Mouse (Mus musculus) thymus, postnatal 25 days (tissue): ENCODE measurements at regions not wholly inside any gene's neighbourhood (a gene's known extent, or its start where the extent isn't known, plus 50 kb on each side); places are given as distances from the start of the nearest gene placed in this dataset.

Experiments used
- DNase-seq: peaks from one replicate; pipeline ENCODE4 v3.0.0; 2022

DNA sequence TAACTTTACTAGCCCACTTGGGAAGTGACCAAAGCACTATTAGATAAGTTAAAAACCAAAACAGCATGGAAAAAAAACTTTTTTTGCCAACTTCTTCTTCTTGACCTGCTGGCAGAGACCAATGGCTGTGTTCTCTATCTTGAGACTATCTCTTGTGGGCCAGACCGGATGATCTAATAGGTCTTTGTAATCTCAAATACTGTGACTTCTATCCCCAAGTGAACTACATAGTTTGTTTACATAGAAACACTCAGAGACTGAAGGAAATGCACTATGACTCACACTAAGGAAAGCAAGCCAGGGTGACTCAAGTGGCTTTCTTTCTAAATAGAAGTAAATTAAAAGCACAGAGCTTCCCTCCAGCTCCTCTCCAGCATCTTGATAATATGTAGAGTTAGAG, 384.3 kb upstream of the Ubash3b start:
- DNase-seq, result no peak

DNA sequence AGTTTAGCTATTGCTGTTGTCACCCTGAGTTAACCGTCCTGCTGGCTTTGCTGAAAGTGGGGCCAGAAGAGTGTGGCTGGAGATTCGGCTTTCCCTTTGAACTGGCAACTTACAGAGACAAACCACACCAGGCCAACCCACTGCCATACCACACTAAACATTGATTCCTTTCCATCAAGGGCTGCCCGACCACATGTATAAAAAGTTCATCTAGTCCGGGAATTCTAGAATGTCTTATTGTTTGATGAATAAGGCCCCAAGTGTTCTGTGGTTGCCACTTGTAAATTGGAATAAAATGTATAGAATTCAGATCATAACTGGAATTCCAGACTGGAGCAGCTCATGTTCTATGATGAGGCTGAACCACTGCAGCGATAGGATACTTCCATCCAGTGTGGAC, 381.0 kb upstream of the Ubash3b start:
- no peak for DNase-seq

- no peak for DNase-seq
Observed at GRCm38 (mm10) chr9:41541327-41541726, 379.8 kb upstream of the Ubash3b start.

DNA sequence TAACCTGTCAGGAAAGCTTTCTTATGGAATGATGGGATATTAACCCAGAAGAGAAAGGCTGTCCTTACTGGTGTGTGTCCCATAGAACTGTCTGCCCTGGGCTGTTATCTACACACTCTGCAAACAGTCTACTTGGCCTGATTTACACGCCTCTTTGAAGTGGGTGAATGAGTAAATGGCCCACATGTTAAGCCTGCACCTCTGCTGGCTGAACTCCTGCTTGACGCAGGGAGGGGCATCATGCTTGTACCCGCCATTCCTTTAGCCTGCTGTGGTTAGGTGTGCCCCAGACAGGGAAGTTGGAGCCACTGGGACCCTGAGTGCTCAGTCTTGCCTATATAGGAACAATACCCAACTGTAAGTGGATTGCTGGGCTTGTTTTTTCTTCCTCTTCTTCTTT, 371.3 kb upstream of the Ubash3b start:
- no peak for DNase-seq

GRCm38 (mm10) chr9:41532290-41532689, 370.8 kb upstream of the Ubash3b start:
- DNase-seq, result no peak

DNA sequence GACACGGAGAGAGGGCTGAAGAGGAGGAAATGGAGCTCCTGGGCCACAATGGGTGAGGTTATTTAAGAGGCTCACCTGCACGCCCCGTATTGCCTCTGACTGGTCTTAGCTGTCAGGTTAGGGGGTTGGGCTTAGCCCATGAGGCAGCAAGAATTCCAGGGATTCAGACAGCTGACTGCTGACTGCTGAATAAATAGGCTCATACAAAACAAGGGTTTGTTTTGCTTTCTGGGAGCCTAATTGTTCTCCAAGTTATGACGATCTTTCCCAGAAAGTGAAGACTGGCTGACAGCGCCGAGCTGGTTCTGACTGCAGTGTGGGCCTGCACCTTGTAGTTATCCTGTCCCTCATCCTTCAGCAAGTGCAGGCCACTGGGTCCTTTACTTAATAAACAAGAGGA, 370.1 kb upstream of the Ubash3b start:
- DNase-seq, result no peak

GRCm38 (mm10) chr9:41526126-41526525, 364.6 kb upstream of the Ubash3b start:
- no peak for DNase-seq

GRCm38 (mm10) chr9:41525534-41525933, 364.0 kb upstream of the Ubash3b start:
- DNase-seq, result no peak

- DNase-seq, result no peak
Observed at GRCm38 (mm10) chr9:41524591-41524990, 363.1 kb upstream of the Ubash3b start.

- no peak for DNase-seq
Observed at GRCm38 (mm10) chr9:41523969-41524368, 362.5 kb upstream of the Ubash3b start.

GRCm38 (mm10) chr9:41522302-41522701, 360.8 kb upstream of the Ubash3b start:
- no peak for DNase-seq

DNA sequence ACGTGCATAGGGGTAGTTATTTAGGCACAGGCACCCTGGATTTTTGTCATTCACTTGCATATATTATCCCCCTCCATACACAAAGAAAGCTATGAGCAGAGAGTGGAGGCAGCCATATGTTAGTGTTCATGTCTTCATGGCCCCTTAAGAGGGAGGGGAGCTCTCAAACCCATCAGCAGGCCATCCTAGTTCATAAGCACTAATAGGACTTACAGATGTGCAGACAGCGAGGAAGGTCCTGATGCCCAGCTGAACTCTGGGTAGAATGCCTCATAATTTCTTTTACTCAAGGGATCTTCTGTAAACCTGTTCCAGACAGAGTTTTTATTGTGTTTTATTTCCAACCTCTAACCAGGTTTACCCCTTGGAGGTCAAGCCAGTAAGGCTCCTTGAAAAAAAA, 356.3 kb upstream of the Ubash3b start:
- no peak for DNase-seq

DNA sequence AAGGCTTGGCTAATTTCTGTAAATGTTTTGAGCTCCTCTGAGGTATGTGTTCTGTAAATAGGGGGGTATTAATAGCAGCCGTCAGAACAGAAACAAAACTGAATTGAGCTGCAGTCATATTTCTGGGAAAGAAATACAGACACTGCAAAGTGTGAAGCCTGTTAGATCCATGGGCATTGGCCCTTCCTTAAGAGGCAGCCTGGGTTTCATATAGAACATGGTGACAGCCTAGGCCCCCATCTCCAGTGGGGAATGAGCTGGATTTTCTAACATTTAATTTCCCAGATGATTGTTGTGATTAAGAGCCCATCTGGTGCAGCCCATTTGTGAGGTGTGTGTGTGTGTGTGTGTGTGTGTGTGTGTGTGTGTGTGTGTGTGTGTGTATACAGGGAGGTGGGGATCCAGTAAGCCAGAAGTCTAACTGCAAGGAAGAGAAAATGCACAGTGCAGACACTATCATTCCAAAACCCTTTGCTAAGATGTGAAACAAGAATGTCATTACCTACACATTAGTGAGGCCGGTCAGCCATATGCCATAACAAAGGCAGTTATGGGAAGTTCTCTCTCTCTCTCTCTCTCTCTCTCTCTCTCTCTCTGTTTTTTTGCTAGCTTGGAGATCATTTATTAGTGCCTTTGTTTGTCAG, 355.7 kb upstream of the Ubash3b start:
- DNase-seq, result no peak

DNA sequence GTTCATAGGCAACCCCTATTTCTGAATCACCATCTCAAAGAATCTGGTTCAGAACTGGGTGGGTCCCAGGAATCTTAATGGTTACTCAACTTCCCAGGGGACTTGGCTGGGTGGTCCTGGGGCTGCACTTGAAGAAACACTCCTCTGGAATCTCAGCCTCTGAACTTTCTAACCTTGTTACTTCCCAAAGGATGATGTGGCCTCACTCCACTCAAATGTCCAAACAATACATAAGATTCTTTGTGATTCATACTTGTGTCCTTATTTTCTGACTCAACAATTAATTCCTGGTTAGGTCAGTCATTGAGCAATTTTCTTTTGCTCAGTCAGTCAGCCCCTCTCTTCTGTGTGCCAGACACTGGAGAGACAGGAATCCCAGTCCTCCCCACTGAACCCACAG, 353.7 kb upstream of the Ubash3b start:
- no peak for DNase-seq

DNA sequence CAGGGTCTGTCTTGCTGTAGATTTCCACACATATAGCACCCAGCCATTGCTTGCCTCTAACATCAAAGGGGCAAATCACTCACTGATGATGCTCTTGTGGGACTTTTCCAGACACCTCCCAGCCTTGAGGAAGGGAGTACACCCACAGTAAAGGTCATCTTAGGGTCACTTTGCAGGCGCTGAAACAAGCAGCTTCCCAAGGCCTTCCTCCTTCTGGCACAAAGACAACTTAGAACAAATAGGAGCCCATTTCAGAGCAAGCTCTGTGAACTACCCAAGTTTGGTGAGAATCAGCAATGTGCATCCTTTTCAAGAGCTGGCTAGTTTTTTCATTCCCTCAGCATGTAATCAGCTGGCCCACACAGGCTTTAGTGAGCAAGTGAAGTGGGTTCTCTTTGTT, 352.2 kb upstream of the Ubash3b start:
- DNase-seq, result no peak

DNA sequence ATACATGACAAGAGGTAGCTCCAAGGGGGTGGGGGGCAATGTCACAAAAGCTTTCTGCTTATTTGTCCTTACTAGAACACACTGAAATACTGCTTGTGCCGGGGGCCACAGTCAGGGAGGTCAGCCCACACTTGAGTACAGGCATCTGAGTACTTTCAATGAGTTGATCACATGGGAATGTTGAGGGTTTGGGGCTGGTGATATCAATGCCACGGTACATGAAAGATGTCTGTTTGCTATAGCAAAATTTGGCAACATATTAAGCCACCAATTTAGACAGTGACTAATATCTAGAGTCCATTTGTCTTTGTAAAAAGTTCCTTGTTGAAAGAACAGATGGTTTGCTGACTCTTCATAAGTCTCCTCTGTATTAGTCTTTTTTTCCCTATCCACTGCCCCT, 348.1 kb upstream of the Ubash3b start:
- no peak for DNase-seq

GRCm38 (mm10) chr9:41508746-41509145, 347.2 kb upstream of the Ubash3b start:
- DNase-seq, result no peak

DNA sequence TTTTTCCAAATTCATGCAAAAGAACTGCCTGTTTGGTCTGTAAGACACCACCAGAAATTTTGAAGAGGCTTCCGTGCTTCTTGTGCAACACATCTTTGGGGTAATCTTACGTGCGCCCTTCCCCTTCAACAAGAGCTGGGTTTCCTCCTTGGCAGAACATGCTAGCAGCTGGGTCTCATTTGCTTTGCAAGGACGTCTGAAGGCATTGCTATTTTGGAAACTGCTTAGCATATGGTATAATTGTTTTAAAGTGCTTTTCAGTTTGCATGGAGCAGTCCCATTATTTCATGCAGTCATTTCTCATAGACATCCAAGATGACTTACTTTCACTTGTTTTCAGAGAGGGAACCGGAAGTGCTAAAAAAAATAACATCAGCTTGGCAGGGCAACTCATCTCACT, 336.8 kb upstream of the Ubash3b start:
- DNase-seq, result no peak

DNA sequence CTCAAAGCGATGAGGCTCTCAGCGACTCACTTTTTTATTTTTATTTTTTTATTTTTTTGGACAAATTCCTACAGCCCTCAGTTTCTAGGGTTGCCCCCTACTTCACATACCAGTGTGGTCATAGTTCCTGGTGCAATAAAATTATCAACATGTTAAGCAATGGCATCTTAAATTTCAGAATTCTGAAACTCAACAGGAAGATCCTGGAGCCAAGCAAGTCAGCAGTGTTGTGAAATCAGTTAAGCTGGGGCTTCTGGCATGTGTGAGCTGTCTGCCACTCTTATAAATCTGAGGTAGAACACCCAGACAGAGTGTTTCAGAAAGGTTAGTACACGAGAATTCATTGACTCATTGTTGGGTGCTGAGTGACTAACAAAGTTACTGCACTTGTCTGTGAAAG, 328.6 kb upstream of the Ubash3b start:
- no peak for DNase-seq

GRCm38 (mm10) chr9:41488046-41488445, 326.5 kb upstream of the Ubash3b start:
- DNase-seq, result no peak

DNA sequence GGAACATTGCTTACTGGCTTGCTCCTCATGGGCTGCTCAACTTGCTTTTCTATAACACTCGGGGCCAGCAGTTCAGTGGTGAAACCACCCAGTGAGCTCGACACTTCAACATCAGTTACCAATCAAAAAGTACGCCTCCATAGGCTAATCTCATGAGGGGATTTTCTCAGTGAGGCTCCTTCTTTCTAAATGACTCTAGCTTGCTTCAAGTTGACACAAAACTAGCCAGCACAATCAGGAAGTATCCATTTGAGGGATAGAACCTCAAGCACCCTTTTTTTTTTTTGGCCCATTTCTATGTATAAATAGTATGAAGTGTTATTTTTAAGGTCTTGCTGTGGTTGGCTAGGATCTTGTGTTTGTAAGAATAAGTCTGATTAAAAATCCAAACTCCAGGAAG, 321.7 kb upstream of the Ubash3b start:
- no peak for DNase-seq

DNA sequence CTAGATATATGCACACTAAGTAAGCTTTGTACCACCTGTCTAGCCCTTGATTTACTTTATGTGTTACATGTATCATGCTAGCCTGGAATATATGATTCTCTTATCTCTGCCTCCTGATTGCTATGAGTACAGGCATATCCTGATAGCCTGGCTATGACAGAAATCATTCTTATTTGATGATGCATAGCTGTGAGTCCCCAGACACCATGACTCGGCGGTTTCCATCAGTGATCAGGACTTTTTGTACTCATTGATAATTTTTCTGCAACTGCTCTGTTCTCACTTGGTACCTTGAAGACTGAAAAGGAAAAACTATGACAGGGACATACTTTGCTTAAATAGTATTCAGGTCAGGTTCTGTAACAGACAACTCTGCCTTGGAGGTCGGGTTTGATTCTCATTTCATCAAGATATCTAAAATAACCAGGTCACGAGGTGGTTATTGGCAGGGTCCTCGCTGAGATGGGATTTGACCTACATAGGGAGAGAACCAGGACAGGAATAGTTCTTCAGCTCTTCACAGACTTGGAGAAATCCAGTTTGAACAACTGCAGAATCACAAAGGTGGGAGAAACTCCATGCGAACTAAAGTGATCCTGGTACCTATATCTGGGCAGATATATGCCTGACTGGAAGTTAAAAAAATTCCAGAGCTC, 320.2 kb upstream of the Ubash3b start:
- no peak for DNase-seq

DNA sequence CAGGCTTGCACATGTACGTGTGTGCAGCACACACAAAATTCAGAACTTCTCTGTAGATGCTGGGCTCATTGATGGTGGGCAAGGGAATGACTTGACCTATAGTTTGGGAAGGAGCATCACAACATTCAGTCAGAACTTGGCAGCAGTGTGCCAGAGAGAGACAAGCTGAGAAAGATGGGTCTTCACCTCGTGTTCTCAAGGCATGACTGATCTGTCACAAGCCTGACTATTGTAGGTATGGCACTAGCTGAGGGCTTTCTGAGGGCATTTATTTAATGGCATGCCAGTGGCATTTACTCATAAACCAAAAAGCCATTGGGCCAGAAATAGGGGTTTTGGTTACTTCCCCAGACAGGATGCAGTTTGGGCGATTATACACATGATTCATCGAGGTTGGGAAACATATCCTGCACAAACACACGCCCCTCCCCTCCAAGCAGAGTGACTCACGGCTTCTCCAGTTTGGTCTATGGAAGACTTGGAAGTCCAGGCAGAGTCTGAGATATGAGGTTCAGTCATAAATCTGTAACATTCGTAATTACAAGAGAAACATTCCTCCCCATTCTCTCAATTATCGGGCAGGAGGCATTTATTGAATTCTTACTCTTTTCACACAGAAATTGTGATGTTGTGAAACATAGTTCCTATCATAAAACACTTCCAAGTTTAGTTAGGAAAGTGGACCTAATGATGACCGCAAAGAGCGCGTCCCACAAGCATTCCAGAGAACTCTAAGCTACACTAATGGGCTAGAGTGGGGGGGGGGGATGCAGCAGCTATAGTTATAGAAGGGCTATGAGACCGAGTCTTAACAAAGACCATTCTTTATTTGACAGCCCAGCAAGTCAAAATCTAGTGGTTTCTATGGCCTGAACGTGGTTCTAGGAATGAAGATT, 318.6 kb upstream of the Ubash3b start:
- DNase-seq, result no peak

DNA sequence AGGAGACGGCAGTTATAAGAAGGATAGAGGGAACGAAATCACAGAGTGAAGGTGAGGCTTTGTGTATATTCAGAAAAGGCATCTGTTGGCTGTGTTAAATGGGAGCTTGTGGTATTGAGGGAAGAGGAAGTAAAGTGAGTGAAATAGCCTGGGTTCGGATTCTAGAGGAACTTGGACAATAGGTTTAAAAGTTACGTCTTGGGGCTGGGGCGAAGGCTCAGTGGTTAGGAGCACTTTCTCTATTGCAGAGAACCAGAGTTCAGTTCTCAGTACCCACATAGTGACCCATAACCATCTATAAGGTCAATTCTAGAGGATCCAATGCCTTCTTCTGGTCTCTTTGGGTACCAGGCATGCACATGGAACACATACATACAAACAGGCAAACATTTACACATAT, 317.6 kb upstream of the Ubash3b start:
- DNase-seq, result no peak
